Mouse (Mus musculus) liver, embryonic 11.5 days (tissue): ENCODE results near the gene Ndufaf2. TPM values are rescaled to one million over a fixed set of nuclear protein-coding genes. Genes with fewer than 3 reads are reported as not detected.

ENCODE experiments used
- ATAC-seq: fragments of 200-750 bp; cut with Nextera tagmentation; replicated peaks from 2 replicates; pipeline ENCODE4 v1.8.0; 2017; ENCODE audit warnings: moderate number of reproducible peaks, mild to moderate bottlenecking, moderate TSS enrichment, moderate library complexity; ENCODE audit not compliant: low FRiP score
- DNase-seq: peaks from one replicate; pipeline ENCODE4 v3.0.0-alpha.2; 2017; ENCODE audit warnings: low spot score
- H3K27ac ChIP-seq: fragments of 300-500 bp; sonication (generic); 2 replicates; pipeline ENCODE4 v1.5.1; 2014; ENCODE audit warnings: mild to moderate bottlenecking, low read depth, low read length, control low read depth
- H3K27me3 ChIP-seq: fragments of 300-500 bp; sonication (generic); replicated peaks from 2 replicates; pipeline ENCODE4 v1.6.1; 2014; ENCODE audit warnings: low read length, mixed read lengths; ENCODE audit not compliant: control insufficient read depth, insufficient read depth
- H3K36me3 ChIP-seq: fragments of 300-500 bp; sonication (generic); 2 replicates; pipeline ENCODE4 v1.6.1; 2014; ENCODE audit warnings: mild to moderate bottlenecking, low read length, moderate library complexity, mixed read lengths; ENCODE audit not compliant: control insufficient read depth, insufficient read depth
- H3K4me1 ChIP-seq: fragments of 300-500 bp; sonication (generic); replicated peaks from 2 replicates; pipeline ENCODE4 v1.6.1; 2014; ENCODE audit warnings: low read length, mixed read lengths; ENCODE audit not compliant: control insufficient read depth, insufficient read depth
- H3K4me2 ChIP-seq: fragments of 300-500 bp; sonication (generic); 2 replicates; pipeline ENCODE4 v1.6.1; 2014; ENCODE audit warnings: mild to moderate bottlenecking, control low read depth, moderate library complexity
- H3K4me3 ChIP-seq: fragments of 300-500 bp; sonication (generic); 2 replicates; pipeline ENCODE4 v1.5.1; 2014; ENCODE audit warnings: low read depth, low read length, control low read depth
- H3K9ac ChIP-seq: fragments of 300-500 bp; sonication (generic); 2 replicates; pipeline ENCODE4 v1.6.1; 2014; ENCODE audit warnings: low read depth, low read length, control low read depth
- H3K9me3 ChIP-seq: fragments of 300-500 bp; sonication (generic); 2 replicates; pipeline ENCODE4 v1.6.1; 2016; ENCODE audit warnings: low read length, inconsistent platforms, mixed read lengths; ENCODE audit not compliant: control insufficient read depth
- WGBS: fragments of 180-500 bp; shearing (Covaris S2); extraction: QIAGEN DNeasy Blood & Tissue Kit; methylation state at CpG from one replicate; pipeline ENCODE4 v1.1.7; 2014; 5-methylcytosine and 5-hydroxymethylcytosine counted together
- polyA plus RNA-seq: library from polyadenylated mRNA; unstranded; fragments of >200 nt; fragmentation: Nextera tagmentation; extraction: Ambion mirVana; gene quantifications from 2 replicates; pipeline ENCODE4 v1.2.1, GENCODE M21; 2014

Gene Ndufaf2
- polyA plus RNA-seq, 1 experiment from 2014 or later: 88.3 TPM

GRCm38 (mm10) chr13:108063374-108064134 lies 94.9 kb downstream of the Ndufaf2 start:
- WGBS: 81% methylated on average over 11 of the region's 11 CpGs
- DNase-seq (no peak), ATAC-seq (no peak)
- H3K4me2 ChIP-seq: no peak overlapping the region
- H3K27me3 ChIP-seq: no peaks in the 10 kb centered on the region
- H3K9me3 ChIP-seq: no peaks in the 10 kb centered on the region
- no peak overlapping the region for H3K27ac ChIP-seq
- H3K4me3 ChIP-seq: no peak overlapping the region
- peaks cover 5% of the 10 kb centered on the region; the same call in 1 of the 2 replicates for H3K4me1 ChIP-seq
- H3K9ac ChIP-seq: no peak overlapping the region
- H3K36me3 ChIP-seq: no peaks in the 10 kb centered on the region

- peaks cover 5% of the 10 kb centered on the region; the same call in 1 of the 2 replicates for H3K4me1 ChIP-seq
- no peak overlapping the region for H3K4me3 ChIP-seq
- no peak for ATAC-seq
- no peak overlapping the region for H3K9ac ChIP-seq
- H3K4me2 ChIP-seq: no peak overlapping the region
- no peaks in the 10 kb centered on the region for H3K9me3 ChIP-seq
- no peak overlapping the region for H3K27ac ChIP-seq
- WGBS: 70% methylated on average over 5 of the region's 5 CpGs
- H3K36me3 ChIP-seq: no peaks in the 10 kb centered on the region
- no peaks in the 10 kb centered on the region for H3K27me3 ChIP-seq
- no peak for DNase-seq
Observed at GRCm38 (mm10) chr13:108062900-108063299, 95.5 kb downstream of the Ndufaf2 start.

GRCm38 (mm10) chr13:108060936-108061578 lies 97.4 kb downstream of the Ndufaf2 start:
- no peak overlapping the region for H3K4me2 ChIP-seq
- WGBS: 77% methylated on average over 8 of the region's 8 CpGs
- no peak for ATAC-seq
- H3K4me3 ChIP-seq: no peak overlapping the region
- H3K9ac ChIP-seq: no peak overlapping the region
- no peaks in the 10 kb centered on the region for H3K9me3 ChIP-seq
- DNase-seq: no peak
- H3K4me1 ChIP-seq: peaks cover 5% of the 10 kb centered on the region; the same call in 1 of the 2 replicates
- H3K36me3 ChIP-seq: no peaks in the 10 kb centered on the region
- no peak overlapping the region for H3K27ac ChIP-seq
- no peaks in the 10 kb centered on the region for H3K27me3 ChIP-seq

GRCm38 (mm10) chr13:108060286-108060885 lies 98.0 kb downstream of the Ndufaf2 start:
- Histone ChIP-seq H3K36me3 (no peaks in the 10 kb centered on the region), H3K4me2 (no peak overlapping the region), H3K27ac (no peak overlapping the region), H3K4me1 (peaks cover 5% of the 10 kb centered on the region; the same call in 1 of the 2 replicates), H3K4me3 (no peak overlapping the region), H3K9ac (no peak overlapping the region), H3K9me3 (no peaks in the 10 kb centered on the region), H3K27me3 (no peaks in the 10 kb centered on the region)
- 73% methylated on average over 7 of the region's 7 CpGs for WGBS
- ATAC-seq (no peak), DNase-seq (no peak)

GRCm38 (mm10) chr13:108056896-108057295 lies 101.5 kb downstream of the Ndufaf2 start:
- H3K4me2 ChIP-seq: no peak overlapping the region
- 67% methylated on average over 3 of the region's 3 CpGs for WGBS
- DNase-seq (no peak), ATAC-seq (no peak)
- no peaks in the 10 kb centered on the region for H3K36me3 ChIP-seq
- no peaks in the 10 kb centered on the region for H3K27me3 ChIP-seq
- no peaks in the 10 kb centered on the region for H3K9me3 ChIP-seq
- no peak overlapping the region for H3K27ac ChIP-seq
- H3K9ac ChIP-seq: no peak overlapping the region
- no peaks in the 10 kb centered on the region for H3K4me1 ChIP-seq
- no peak overlapping the region for H3K4me3 ChIP-seq

GRCm38 (mm10) chr13:108047364-108047763 lies 111.1 kb downstream of the Ndufaf2 start:
- WGBS: 94% methylated on average over 6 of the region's 6 CpGs
- no peak for DNase-seq

GRCm38 (mm10) chr13:108046891-108047290 lies 111.5 kb downstream of the Ndufaf2 start:
- 86% methylated on average over 6 of the region's 6 CpGs for WGBS
- no peak overlapping the region for H3K4me2 ChIP-seq
- peaks cover 9% of the 10 kb centered on the region for H3K4me1 ChIP-seq
- peaks cover 3% of the 10 kb centered on the region; the same call in 1 of the 2 replicates for H3K36me3 ChIP-seq
- H3K27ac ChIP-seq: no peak overlapping the region
- no peaks in the 10 kb centered on the region for H3K27me3 ChIP-seq
- H3K9ac ChIP-seq: no peak overlapping the region
- DNase-seq: no peak
- ATAC-seq: no peak
- no peak overlapping the region for H3K4me3 ChIP-seq
- H3K9me3 ChIP-seq: no peaks in the 10 kb centered on the region

More at GRCm38 (mm10) chr13:108047364-108047763, 111.1 kb downstream of the Ndufaf2 start:
- Histone ChIP-seq H3K4me2 (no peak overlapping the region), H3K27ac (no peak overlapping the region), H3K9ac (no peak overlapping the region), H3K4me3 (no peak overlapping the region), H3K36me3 (peaks cover 3% of the 10 kb centered on the region; the same call in 1 of the 2 replicates), H3K27me3 (no peaks in the 10 kb centered on the region), H3K9me3 (no peaks in the 10 kb centered on the region), H3K4me1 (peaks cover 9% of the 10 kb centered on the region)
- no peak for ATAC-seq

GRCm38 (mm10) chr13:108046071-108046470 lies 112.4 kb downstream of the Ndufaf2 start:
- Histone ChIP-seq H3K9me3 (no peaks in the 10 kb centered on the region), H3K27me3 (no peaks in the 10 kb centered on the region), H3K4me2 (peak overlapping the region; percentile 33), H3K27ac (no peak overlapping the region), H3K4me1 (peaks cover 9% of the 10 kb centered on the region), H3K9ac (no peak overlapping the region), H3K4me3 (no peak overlapping the region), H3K36me3 (peaks cover 3% of the 10 kb centered on the region; the same call in 1 of the 2 replicates)
- WGBS: 95% methylated on average over 3 of the region's 3 CpGs
- DNase-seq: no peak
- ATAC-seq: no peak
